Mouse (Mus musculus): ENCODE measurements around the gene Krt23.

Krt23 gene

GRCm38 (mm10) chr11:99492733-99493573, at the start of gene Krt23:
Krt23 (minus strand) TSS chr11:99493137.
- no peak for DNase-seq

- DNase-seq, result peak; percentile 48
Observed at GRCm38 (mm10) chr11:99539721-99540120, 46.8 kb upstream of the Krt23 start.

GRCm38 (mm10) chr11:99521288-99521860, 28.4 kb upstream of the Krt23 start, which contains the start of gene Krt39:
Krt39 (minus strand) TSS chr11:99521338.
- DNase-seq, result no peak

- DNase-seq, result no peak
Observed at GRCm38 (mm10) chr11:99514098-99514497, 21.2 kb upstream of the Krt23 start.

- DNase-seq, result no peak
Observed at GRCm38 (mm10) chr11:99500095-99500805, 7.3 kb upstream of the Krt23 start.

DNA sequence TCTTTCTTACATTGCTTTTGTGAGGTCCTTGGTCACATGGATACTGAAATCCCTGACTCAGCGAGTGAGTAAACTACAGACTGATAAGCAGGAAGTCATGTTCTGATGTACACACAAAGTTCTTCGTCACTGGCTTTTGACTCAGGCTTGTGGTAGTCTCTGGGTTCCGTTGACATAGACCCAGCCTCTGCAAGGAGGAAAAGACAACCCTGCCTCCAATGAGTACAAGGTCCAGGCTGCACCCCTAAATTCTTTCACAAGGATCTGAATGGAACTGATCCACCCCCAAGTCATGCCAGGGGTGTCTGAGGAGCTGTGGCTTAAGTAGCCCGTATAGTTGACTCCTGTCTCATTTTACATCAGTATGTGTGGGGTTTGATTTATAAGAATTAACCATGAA, 3.5 kb upstream of the Krt23 start:
- no peak for DNase-seq

GRCm38 (mm10) chr11:99494741-99495140, 1.8 kb upstream of the Krt23 start:
- DNase-seq, result no peak

DNA sequence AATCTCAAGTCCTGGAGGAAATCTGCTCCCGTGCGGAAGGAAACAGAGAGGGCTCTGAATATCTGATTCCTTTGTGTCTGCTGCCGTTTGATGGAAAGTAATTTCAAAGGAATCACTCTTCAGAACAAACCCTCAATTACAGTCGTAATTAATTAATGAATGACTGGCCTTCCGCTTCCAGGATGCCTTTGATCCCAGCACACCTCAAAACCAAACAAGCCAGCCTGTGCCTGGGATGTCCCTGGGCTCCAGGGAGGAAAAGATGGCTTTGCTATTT, 575 bp upstream of the Krt23 start:
- DNase-seq, result no peak

- DNase-seq, result no peak
Observed at GRCm38 (mm10) chr11:99491040-99491439, 1.9 kb downstream of the Krt23 start.

DNA sequence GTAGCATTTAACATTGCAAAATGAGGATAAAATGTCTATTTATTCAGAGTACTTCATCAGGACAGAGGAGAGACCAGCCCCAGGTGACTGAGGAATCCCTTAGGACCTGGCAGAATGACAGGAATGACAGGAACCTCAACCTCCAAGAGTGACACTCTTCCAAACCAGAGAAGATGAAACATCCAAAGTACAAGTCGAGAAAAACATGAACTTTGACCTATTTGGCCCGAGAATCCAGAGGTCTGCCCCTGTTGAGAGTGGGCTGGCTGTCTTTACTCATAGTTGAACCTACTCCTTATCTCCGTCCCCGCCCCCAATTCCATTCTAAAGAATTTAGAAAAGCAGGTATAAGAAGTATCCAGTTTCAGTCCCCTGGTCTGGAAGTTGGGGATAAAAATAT, 2.3 kb downstream of the Krt23 start:
- DNase-seq, result no peak

- no peak for DNase-seq
Observed at GRCm38 (mm10) chr11:99489233-99489632, 3.7 kb downstream of the Krt23 start.

DNA sequence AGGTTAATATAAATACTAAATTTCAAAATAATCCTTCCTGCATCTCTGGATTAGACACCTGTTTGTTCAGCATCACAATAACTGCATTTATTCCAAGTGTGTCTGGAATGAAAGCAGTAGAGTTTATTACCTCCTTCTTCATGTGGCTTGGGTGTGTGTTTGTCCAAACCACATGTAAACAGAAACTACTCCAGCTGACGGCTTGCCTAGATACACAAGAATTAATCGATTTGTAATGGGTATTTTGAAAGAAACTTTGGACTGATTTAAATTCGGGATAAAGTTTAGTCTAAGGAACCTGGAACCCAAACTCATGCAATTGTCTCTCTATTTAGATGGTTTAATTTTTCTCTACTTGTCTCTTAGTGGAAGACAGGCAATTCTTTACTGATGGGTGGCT, 18.0 kb downstream of the Krt23 start:
- DNase-seq, result no peak

DNA sequence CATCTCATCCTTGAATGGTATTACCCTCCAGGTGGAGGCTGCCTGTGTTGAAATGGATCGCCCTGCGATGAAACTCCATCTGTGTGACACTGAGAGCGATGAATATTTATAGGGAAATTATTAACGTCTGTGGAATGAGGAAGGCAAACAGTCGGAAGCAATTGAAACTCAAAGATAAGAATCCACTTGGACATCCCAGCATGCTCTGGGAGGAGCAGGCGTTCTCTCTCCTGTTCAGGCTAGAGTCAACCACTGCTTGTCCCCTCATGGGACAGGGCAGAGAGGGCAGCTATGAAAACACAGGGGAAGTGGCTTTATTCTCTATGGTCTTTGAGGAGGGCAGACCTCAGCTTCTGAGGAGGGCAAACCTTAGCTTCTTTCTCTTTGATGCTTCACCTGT, 19.5 kb downstream of the Krt23 start:
- DNase-seq, result no peak

DNA sequence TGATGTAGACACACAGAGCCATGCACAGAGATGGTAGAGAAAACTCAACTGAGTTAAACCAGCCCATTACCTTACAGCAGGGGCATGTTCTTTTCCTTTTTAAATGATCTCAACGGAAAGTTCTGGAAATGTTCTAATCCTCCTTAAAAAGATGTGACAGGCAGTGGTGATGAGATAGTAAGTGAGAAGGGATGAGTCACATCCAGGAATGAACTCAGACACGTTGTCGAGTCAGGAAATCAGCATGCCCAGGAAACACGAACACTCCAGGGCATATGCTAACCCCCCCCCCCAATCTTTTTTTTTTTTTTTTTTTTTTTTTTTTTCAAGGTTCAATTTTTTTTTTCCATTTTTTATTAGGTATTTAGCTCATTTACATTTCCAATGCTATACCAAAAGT, 20.5 kb downstream of the Krt23 start:
- no peak for DNase-seq

DNA sequence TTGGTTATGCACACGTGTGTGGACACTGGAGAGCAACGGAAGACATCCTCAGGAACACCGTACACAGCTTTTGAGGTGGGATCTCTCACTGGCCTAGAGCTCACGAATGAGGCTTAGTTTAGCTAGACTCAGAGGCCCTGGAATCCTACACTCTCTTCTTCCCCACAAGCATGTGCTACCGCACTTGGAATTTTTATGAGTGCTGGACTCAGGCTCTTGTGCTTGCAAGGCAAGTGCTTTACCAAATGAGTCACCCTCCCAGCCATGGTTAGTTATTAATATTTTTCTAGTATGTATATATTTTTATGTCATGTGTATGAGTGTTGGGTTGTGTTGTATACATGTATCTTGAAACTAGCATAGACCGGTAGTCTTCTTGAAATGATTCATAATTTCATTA, 21.0 kb downstream of the Krt23 start:
- no peak for DNase-seq

DNA sequence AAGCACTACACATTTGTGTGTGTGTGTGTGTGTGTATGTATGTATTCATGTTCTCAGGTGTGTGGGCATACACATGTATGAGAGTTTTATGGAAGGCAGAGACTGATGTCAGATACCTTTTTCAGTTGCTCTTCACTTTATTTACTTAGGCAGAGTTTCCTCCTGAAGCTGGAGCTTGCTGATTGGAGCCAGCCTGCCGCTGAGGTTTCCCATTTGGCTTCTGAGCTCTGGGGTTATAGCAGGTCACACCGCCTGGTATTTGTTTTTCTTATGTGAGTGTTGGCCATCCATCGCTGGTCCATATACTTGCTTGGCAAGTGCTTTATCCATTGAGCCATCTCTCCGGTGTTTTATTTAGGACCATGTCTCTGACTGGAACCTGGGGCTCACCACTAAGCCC, 23.7 kb downstream of the Krt23 start:
- DNase-seq, result no peak

DNA sequence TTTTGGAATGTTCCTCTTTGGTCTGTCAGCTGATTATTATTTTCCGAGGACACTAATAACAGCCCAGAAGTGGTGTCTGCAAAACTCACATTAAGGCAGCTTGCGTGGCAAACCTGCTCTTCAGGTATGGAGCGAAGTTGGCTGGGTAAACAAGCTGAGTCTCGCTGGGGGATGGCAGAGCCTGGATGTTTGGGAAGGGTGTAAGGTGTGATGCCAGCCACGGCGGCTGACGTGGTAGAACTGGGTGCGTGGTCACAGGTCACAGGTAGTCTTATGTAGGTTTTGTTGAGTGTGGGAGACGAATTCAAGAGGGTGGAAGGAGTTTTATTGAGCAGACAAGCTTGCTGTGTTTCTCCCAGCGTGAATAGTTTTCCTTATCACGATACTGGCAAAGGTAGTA, 24.4 kb downstream of the Krt23 start:
- no peak for DNase-seq

GRCm38 (mm10) chr11:99466316-99466715, 26.6 kb downstream of the Krt23 start:
- peak; percentile 73 for DNase-seq

- DNase-seq, result peak; percentile 81
Observed at GRCm38 (mm10) chr11:99464836-99465235, 28.1 kb downstream of the Krt23 start.

GRCm38 (mm10) chr11:99463155-99463554, 29.8 kb downstream of the Krt23 start:
- peak; percentile 67 for DNase-seq

GRCm38 (mm10) chr11:99461736-99462135, 31.2 kb downstream of the Krt23 start:
- no peak for DNase-seq

DNA sequence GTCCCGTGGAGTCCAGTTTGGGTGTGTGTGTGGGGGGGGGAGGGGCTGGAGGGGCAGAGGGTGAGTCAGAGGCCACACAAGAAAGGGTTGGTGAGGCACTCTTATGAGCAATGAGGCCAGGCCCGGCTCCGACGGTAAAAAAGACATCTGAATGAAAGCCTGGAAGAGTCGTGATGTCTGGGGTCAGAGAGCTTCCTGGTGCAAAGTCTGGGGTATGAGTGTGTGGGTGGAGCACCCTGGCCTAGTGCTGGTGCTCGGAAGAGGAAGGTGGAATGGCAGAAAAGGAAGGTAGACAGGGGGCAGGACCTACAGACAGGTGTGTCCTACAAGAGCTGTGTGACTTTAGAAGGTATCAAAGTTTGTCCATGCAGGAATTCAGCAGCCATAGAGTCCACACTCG, 34.0 kb downstream of the Krt23 start:
- DNase-seq, result no peak

GRCm38 (mm10) chr11:99454759-99455158, 38.2 kb downstream of the Krt23 start:
- DNase-seq, result no peak

DNA sequence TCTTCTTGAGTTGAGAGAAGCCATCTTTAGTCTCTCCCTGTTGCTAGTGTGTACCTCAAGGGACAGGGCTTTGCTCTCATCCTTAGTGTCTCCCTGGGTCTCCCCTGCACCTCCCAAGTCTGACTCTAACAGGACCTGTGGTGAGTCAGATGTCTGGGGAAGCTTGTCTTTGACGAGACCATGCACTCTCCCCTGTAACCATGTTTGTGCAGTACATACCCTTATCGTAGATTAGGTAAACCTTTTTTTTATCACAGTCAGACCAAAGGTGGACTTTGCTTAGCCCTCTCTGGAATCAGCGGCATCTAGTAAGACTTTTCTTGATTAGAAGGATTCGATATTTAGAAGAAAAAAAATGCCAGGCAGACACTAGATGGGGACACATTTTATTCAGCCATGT, 38.9 kb downstream of the Krt23 start:
- DNase-seq, result no peak
